Mouse (Mus musculus) bone marrow macrophage, adult 2 months (primary cell): ENCODE data around the gene Usp35. TPM values are rescaled to one million over a fixed set of nuclear protein-coding genes. Genes with fewer than 3 reads are reported as not detected.

Experiments
- H3K27ac ChIP-seq: 2 replicates; pipeline ENCODE4 v1.5.1; 2012; ENCODE audit warnings: low read depth, low read length; ENCODE audit not compliant: insufficient read depth
- H3K4me1 ChIP-seq: 2 replicates; pipeline ENCODE4 v1.6.1; 2012; ENCODE audit warnings: low read length; ENCODE audit not compliant: control insufficient read depth, insufficient read depth
- H3K4me3 ChIP-seq: 2 replicates; pipeline ENCODE4 v1.5.1; 2012; ENCODE audit warnings: mild to moderate bottlenecking, low read length, moderate library complexity; ENCODE audit not compliant: insufficient read depth
- CTCF ChIP-seq: IDR thresholded peaks from 2 replicates; pipeline ENCODE4 v1.5.1; 2012; ENCODE audit warnings: low read depth, mild to moderate bottlenecking, low read length, moderate library complexity
- POLR2A ChIP-seq: IDR thresholded peaks from 2 replicates; pipeline ENCODE4 v1.6.1; 2012; ENCODE audit warnings: mild to moderate bottlenecking, low read depth, low read length, borderline replicate concordance
- polyA plus RNA-seq: library from polyadenylated mRNA; stranded (reverse); fragments of >200 nt; gene quantifications from 2 replicates; pipeline ENCODE4 v1.2.4, GENCODE M21; 2012; ENCODE audit not compliant: missing spikeins, insufficient read depth, insufficient read length

The Usp35 gene
- polyA plus RNA-seq, 1 experiment, result 33.3 TPM

GRCm38 (mm10) chr7:97347464-97347863, 15.6 kb upstream of the Usp35 start:
- no peak for TF ChIP-seq CTCF
- no peak for TF ChIP-seq POLR2A
- no peak overlapping the region for H3K27ac ChIP-seq
- H3K4me1 ChIP-seq, result peaks cover 20% of the 10 kb centered on the region
- H3K4me3 ChIP-seq, result no peak overlapping the region

DNA sequence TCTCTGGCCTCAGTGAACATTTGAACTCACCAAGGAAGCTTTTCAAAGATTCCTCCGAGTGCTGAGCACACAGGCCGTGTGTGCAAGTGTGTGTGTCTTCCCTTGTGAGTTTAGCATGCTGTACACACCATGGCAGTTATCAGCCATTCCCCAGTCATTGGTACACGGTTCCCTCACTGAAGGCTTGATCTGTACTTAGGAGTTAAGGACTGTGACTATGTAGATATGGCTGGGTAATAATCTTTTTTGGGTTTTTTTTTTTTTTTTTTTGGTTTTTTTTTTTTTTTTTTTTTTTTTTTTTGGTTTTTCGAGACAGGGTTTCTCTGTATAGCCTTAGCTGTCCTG, 15.0 kb upstream of the Usp35 start:
- peaks cover 19% of the 10 kb centered on the region for H3K4me1 ChIP-seq
- no peak overlapping the region for H3K4me3 ChIP-seq
- H3K27ac ChIP-seq, result no peak overlapping the region
- TF ChIP-seq CTCF (no peak), POLR2A (no peak)

GRCm38 (mm10) chr7:97346111-97346821, 14.4 kb upstream of the Usp35 start:
- Histone ChIP-seq H3K27ac (no peak overlapping the region), H3K4me3 (no peak overlapping the region), H3K4me1 (peaks cover 18% of the 10 kb centered on the region)
- TF ChIP-seq CTCF (no peak), POLR2A (no peak)

DNA sequence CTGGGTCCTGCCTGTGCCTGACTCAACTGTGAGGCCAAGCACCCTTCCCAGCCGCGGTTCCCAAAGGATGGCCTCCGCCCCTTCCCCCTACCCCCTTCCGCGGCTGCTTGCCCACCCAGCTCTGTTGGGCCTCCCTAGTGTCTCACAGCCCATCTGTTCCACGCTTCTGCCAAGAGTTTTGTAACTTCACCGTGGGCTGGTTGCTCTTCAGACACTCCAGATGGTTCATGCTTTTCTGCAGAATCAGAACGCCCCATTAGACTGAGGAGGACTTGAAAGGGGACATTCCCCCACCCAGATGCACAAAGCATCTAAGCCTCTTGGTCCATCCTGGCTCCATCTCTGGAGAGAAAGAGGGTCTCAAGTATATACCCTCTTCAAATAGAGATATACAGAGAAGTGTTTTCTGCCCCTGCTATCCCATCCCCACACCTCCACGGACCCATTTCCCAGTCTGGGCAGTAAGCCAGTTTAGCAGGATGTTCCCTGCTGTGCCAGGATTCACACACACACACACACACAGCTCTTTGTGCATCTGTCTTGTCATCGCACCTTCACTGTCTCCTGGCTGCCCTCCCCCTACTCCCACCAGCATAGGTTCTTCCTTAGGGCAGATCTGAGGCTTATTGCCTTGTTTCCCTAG, 13.5 kb upstream of the Usp35 start:
- Histone ChIP-seq H3K4me3 (no peak overlapping the region), H3K4me1 (peaks cover 17% of the 10 kb centered on the region)
- TF ChIP-seq CTCF (no peak), POLR2A (no peak)

DNA sequence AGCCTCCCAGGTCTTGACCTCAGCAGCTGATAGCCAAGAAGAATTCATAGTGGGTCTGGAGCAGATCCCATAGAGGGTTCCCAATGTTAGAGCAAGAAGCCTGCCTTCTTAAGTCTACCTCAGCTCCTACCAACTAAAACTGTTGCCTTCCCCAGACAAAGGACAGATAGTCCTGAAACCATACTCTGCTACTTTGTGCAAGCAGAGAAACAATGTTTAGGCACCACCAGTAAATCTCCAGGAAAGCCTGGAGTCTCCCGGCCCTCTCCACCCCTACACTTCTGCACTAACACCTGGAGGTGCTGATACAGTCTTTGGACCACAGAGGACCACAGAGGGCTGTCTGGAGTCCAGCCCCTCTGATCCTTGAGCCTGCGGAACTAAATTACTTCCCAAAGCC, 12.8 kb upstream of the Usp35 start:
- no peak overlapping the region for H3K27ac ChIP-seq
- TF ChIP-seq POLR2A (no peak), CTCF (no peak)
- H3K4me3 ChIP-seq, result no peak overlapping the region
- peaks cover 17% of the 10 kb centered on the region for H3K4me1 ChIP-seq

More for the DNA sequence above, 13.5 kb upstream of the Usp35 start:
- no peak overlapping the region for H3K27ac ChIP-seq

DNA sequence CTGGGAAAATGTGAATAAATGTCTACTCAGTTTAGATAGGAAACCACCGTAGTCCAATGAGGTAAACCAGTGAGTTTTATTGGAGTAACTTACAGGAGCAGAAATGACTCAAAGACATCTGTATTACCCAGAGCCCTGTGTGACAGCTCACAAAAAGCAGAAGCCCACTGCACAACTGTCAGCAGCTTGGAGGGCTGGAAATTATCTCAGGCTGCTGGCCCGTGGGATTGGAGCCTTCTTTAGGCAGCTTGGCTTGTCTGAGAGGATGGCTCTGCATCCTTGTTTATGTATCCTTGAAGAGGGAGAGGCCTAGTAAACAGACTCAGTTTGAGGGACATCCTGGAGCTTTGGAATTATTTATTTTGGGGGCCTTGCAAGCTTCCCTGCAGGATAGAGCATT, 11.1 kb upstream of the Usp35 start:
- no peak overlapping the region for H3K4me3 ChIP-seq
- H3K4me1 ChIP-seq, result peaks cover 24% of the 10 kb centered on the region
- H3K27ac ChIP-seq, result 0 out of 2 replicates have a peak overlapping the region, but pooled peaks have one; percentile 3
- TF ChIP-seq POLR2A (no peak), CTCF (no peak)

DNA sequence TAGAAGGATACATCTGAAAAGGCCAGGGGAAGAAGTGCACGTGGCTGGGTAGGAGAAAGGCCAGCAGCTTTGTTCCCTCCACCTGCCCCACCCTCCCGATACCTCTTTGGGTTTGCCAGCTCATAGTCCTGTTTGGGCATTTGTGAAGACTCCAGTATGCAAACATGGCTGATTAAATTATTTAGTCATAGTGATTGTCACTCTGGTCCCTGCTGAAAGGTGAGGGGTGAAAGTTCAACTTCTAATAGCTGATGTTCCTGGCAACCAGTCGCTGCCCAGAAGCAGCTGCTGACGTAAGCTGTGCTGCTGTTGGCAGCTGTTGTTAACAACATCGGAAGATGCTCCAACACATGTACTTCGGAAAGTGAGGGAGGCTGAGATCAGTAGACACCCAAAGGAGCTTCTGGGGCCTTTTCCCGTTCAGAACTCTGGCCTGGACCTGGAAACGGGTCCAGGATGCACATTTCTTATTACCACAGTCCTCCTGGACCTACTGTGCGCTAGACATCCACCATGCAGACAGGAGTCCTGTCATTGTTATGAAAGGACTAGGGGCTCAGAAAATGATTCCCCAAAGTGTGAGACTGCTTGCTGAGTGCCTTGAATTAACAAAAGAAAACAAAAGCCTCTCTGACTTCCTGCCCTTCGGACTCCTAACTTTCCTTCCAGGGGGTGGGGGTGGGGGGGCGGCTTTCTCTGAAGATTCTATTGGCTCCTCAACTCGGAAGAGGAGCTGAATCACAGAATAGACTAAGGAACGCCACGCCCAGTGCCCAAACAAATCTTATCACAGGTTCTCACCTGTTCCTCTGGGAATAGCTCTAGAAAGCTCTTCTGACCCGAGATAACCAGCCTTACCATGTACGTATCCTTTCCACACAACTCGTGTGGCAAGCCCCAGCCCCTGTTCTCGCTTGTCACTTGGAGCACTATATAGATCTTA, 9.4 kb upstream of the Usp35 start:
- Histone ChIP-seq H3K4me3 (no peak overlapping the region), H3K4me1 (peaks cover 36% of the 10 kb centered on the region), H3K27ac (no peak overlapping the region)
- TF ChIP-seq CTCF, result no peak
- TF ChIP-seq POLR2A, result no peak

DNA sequence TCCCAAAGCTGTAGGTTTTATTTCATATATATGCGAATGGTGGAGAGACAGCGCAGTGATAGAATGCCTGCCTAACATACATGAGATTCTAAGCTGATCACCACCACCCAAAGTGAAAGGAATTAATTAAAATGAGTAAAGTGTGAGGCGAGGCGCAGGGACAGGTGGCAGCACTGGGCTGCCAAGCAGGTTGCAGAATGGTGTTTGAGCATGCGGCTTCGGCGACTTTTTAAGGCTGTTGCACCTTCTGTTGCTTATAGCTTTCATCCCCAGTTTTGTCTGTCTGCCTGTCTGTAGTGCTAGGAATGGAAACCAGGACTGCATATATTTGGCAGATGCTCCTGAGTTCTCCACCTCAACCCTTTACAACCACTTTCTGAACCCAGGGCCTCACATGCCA, 7.8 kb upstream of the Usp35 start:
- Histone ChIP-seq H3K4me1 (peaks cover 47% of the 10 kb centered on the region), H3K4me3 (no peak overlapping the region), H3K27ac (no peak overlapping the region)
- TF ChIP-seq CTCF, result no peak
- no peak for TF ChIP-seq POLR2A

GRCm38 (mm10) chr7:97338593-97338992, 6.8 kb upstream of the Usp35 start:
- H3K27ac ChIP-seq, result no peak overlapping the region
- TF ChIP-seq CTCF (no peak), POLR2A (no peak)
- no peak overlapping the region for H3K4me3 ChIP-seq
- H3K4me1 ChIP-seq, result peaks cover 55% of the 10 kb centered on the region

- no peak for TF ChIP-seq POLR2A
- TF ChIP-seq CTCF, result no peak
- no peak overlapping the region for H3K4me3 ChIP-seq
- peaks cover 49% of the 10 kb centered on the region for H3K4me1 ChIP-seq
- H3K27ac ChIP-seq, result peak overlapping the region; percentile 93
Measured at GRCm38 (mm10) chr7:97336678-97337077, 4.9 kb upstream of the Usp35 start.

DNA sequence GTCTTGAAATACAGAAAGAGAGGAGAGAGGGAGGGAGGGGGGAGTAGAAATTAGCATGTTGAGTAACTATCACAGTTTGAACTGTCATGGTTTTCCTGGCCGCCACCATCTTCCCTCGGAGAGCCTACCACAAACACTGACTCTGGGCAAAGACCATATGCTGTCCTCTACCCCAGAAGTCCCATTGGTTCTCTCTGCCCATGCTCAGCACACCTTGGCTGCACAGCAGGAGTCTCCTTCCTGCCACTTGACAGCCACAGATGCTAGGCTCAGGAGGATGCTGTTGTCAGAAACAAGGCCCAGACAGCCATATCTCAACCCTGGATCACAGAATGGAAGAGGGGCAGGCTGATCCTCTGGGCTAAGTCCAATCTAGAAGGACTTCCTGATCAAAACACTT, 2.6 kb upstream of the Usp35 start:
- H3K4me1 ChIP-seq, result peaks cover 54% of the 10 kb centered on the region
- no peak overlapping the region for H3K4me3 ChIP-seq
- no peak overlapping the region for H3K27ac ChIP-seq

More for the DNA sequence above, 2.6 kb upstream of the Usp35 start:
- TF ChIP-seq CTCF (no peak), POLR2A (no peak)
